Mouse (Mus musculus) kidney, embryonic 16.5 days (tissue): ENCODE results near the gene Setx. TPM values are rescaled to one million over a fixed set of nuclear protein-coding genes. Genes with fewer than 3 reads are reported as not detected.

ENCODE experiments used
- polyA plus RNA-seq: library from polyadenylated mRNA; unstranded; fragments of >200 nt; fragmentation: Nextera tagmentation; extraction: Ambion mirVana; gene quantifications from 2 replicates; pipeline ENCODE4 v1.2.1, GENCODE M21; 2015

Gene Setx
- polyA plus RNA-seq, 1 experiment from 2014 or later = 8.0 TPM

Other genes with a start within 250 kb of the Setx start
- not detected in 2 replicates for gene Barhl1, start 207.5 kb upstream of the Setx start, polyA plus RNA-seq
- gene Cfap77, start 69.1 kb upstream of the Setx start, polyA plus RNA-seq = 0.23 and 0.35 TPM in 2 replicates
- 10.2 and 11.4 TPM in 2 replicates for gene Ttf1, start 63.9 kb upstream of the Setx start, polyA plus RNA-seq
- gene Ntng2, start 128.8 kb downstream of the Setx start, polyA plus RNA-seq = 5.1 TPM in 2 replicates
- gene Med27, start 222.6 kb downstream of the Setx start, polyA plus RNA-seq = 53.0 and 56.9 TPM in 2 replicates